Mouse (Mus musculus) embryo, embryonic 10 days (tissue): ENCODE results near the gene Sms.
A peak's percentile ranks its signal among the peaks of the same experiment; 100 is the strongest.

ENCODE experiments used
- DNase-seq: peaks from one replicate; pipeline ENCODE4 v3.0.0-alpha.2; 2015; ENCODE audit warnings: low spot score

The Sms gene

DNA sequence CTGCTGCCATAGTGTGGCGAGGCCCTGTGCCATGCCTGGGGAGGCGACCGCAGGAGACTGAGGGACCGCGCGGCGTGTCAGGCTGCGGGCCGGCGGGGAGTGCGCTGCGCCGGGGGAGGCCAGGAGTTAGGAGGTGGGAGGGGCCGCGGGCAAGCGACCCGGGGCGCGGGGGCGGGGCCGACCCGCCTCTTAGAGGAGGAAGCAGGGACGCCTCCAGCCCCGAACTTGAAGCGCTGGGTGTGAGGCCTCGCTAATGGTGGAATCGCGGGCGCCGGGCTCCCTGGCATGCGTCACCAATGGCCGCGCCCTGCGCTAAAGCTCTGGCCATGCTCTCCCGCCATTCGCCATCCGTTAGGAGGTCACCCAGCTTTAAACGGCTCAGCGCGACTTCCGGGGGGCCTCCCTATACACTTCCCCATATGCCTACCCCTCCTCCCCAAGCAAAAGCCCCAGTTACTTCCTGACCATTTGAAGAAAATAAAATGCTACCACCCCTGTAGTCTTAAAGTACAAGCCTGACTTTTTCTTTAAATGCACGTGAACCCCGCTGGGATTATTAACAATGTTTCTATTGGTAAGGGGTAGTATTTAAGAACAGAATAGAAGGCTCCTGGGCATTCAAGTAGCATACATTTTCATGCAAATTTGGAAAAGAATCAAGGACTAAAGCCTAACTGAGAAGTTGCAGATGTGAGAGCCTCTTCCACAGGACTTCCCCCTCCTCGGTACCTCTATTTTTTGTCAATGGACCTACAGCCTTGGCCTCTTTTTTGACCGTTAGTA is at the start of gene Sms:
Gene Sms (minus strand): TSS at position 344 of the 783 bp plus-strand sequence.
- DNase-seq: peak; percentile 71

DNA sequence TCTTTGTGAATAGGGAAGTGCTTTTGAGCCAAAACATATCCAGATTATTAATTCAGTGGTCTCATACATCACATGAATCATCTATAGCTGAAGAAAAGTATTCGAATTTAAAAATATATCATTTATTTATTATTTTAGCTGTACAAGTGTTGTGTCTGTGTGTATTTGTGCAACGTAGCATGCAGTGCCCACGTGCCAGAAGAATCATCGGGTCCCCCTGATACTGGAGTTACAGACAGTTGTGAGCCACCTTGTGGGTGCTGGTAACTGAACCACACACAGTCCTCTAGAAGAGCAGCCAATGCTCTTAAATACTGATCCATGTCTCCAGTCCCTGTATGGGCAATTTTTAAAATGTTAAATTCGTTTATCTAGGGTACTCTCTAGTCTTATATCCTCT is 14.3 kb upstream of the Sms start:
- no peak for DNase-seq

DNA sequence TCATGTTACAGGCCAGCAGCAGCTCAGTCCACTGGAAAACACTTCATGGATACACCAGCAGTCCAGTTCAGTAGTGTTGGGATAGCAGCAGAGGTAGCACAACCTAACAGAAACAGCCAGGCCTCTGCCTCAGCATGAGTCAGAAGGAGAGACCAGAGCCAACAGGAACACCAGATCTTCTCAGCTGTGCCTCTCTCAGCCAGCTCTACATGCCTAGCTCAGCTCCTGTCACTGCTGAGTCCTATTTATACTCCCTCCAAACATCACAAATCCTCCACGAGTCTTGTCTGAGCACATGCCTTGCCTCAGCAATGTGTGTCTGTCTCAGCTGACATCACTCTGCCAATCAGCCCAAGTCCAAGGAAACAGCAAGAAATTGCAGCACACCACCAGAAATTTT is 12.4 kb upstream of the Sms start:
- DNase-seq: no peak

DNA sequence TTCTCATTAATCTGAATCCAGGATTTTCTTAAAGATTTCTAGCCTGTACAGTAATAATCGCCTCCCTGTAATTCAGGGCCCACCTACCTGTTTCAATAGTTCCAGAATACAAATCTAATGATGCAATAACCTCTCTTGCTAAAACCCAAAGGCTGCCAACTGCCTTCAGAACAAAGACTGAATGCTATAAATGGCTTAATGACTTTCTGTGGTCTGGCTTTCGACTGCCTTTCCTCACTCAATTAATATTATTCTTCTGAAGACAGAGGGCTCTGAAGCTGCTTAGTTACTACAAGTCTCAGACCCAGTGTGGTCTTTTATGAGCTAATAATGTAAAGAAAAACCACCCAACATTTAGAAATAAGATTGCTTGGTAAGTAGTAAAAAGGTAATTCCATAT is 9.8 kb upstream of the Sms start:
- no peak for DNase-seq

DNA sequence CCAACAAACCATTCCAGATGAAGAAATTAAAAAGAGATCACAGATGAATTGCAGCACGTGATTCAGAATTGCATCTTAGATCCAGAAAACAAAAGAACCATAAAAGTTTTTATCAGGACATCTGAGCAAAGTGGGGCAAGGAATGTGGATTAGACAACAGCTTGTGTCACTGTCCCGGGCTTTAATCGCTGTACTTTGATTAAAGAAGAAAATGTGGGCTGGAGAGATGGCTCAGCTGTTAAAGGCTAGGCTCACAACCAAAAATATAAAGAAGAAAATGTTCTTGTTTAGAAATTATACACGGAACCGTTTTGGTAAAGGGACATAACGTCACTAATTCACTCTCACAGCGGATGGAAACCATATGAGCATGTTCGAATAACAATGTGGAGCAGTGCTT is 7.9 kb upstream of the Sms start:
- DNase-seq: no peak

DNA sequence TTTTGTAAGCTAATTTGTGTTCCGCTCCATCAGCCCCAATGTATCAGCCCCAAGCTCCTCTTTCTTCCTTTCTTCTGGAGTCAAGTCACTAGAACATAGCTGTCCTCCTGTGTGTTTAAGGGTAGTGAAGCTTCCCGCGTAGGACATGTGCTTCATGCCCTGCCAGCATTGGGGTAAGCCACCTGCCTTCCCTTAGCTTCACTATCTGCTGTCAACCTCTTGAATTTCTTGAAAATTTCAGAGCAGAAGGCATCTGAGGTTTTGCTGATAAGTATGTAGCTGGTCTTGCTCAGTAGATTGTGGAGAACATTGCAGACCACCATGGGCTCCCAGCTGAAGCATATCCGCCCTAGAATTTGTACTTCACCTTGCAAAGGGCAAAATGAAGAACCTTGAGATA is 1.1 kb upstream of the Sms start:
- no peak for DNase-seq

DNA sequence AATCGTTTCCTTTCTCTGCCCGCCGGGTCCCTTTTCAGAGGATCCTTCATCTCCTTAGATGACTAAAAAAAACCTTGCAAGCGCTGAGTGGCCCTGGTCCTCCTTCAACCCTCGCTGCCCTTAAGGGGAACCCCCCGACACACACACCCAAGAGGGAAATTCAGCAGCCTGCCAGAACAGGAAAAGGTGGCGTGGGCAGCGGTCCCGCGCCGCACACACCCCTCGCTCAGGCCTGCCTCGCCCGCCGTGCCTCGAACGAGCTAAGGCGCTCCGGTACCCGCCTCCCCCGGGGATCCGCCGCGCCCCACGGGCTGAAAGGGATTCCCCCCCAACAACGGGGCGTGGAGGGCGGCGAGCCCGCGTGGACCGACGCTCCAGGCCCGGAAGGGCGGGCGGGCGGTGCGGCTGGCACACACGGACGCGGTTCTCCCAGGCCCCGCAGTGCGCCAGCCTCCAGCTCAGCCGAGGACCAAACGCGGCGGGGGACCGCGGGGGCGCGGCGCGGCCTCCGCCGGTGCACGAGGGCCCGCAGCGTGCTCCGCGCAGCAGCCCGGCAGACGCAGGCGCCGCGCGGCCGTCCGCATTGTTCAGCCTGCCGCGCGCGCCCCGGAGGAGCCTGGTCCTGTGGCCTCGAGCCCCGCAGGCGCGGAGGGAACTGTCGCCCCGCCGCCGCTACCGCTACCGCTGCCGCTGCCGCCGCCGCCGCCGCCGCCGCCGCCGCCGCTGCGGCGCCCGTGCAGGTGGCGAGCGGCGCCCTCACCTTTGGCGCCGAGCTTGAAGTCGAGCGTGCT is 747 bp downstream of the Sms start:
- DNase-seq: peak; percentile 21

DNA sequence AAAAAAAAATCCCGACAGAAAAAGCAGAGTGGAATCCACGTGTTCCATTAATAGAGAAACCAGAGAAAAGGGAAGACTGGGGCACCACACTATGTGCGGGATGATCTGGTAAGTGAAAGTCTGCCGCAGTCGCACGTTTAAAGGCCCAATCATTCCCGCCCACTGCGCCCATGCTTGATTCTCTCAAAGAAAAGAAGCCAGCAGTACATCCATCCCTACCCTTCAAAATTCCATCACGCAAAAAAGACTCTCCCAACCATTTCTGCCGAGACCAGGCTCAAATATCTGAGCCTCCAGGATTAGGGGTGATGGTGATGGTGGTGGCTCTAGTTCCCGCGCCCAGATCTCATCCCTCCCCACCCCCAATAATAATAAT is 1.3 kb downstream of the Sms start:
- DNase-seq: peak; percentile 16

DNA sequence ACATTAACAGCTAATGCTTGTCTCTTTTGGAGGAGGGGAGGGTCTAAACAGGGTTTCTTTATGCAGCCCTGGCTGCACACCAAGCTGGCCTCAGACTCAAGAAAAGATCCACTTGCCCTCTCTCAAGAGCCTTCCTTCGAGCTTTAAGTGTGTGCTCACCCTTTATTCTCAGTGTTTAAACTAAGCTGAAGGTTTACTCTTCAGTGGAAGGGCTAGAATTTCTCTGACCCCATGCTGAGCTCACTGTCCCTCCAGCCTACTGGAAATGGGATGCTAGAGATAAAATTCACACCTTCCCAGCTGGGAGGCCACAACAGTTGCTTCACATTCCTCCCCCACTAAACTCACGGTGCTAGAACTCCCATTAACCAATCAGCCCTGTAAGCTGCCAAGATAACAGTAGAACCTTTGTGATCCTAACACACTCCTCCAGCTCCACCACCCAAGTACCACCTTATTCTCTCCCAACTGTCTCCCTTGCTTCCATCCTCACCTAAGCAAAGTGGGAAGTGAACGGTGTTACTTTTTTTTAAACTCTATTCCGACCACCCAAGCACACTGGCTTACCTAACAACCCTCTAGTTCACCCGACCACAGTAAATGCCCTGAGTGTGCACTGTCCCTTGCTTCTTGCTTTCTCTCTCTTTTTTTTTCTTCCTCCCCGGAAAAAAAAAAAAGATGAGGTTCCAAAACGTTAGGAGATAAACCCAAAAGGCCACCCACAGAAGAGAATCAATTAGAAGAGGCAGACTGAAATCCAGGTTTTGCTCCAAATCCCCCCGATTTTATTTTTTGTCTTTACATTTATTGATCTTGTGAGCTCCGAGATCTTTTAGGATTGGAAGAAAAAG is 2.0 kb downstream of the Sms start:
- DNase-seq: peak; percentile 11

DNA sequence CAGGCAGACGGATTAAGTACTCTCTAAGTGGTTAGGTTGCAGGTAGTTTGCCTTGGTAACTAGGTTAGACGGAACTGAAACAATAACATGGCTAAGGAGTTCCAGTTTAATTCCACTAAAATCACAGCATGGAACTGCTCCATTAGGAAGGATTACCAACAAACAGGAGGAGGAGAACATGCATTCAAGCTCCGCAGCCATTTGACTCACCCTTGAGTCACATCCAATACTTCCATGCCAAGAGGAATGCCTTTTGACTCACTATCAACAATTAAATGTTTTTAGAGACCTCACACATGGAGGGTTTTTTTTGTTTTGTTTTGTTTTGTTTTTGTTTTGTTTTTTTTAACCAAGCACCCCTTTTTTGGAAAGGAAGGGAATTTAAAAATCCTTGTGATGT is 3.3 kb downstream of the Sms start:
- DNase-seq: no peak

DNA sequence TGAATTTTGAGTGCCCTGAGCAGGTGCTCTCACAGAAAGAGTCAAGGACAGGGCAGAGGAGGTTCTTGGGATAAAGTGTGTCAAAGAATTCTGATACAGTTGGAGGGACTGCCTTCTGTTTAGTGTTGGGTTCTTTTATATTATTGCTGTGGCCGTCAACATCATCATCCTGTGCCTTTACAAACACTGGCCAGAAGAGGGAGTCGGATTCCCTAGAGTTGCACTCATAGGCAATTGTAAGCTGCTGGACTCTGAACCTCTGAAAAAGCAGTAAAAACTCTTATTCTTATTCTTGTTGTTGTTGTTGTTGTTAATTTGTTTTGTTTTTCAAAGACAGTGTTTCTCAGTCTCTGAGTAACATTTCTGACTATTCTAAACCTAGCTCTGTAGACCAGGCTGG is 5.3 kb downstream of the Sms start:
- peak; percentile 41 for DNase-seq

DNA sequence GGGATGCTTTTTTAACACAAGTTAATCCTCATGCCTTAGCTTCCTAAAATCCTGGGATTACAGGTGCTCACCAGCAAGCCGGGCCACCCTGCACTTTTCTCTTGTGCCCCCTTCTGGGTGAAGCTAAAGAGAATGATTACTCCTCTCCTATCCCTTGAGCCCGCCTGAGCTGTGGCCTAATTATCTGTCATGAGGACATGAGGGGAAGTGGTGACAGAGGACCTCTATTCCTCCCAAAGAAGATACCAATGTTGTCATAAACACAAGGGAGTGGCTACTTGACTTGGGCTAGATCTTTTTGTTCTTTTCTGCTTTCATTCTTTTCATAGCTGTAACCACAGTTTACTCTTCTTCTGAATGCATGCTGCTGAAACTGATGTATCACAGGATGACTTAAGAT is 9.2 kb downstream of the Sms start:
- DNase-seq: no peak

DNA sequence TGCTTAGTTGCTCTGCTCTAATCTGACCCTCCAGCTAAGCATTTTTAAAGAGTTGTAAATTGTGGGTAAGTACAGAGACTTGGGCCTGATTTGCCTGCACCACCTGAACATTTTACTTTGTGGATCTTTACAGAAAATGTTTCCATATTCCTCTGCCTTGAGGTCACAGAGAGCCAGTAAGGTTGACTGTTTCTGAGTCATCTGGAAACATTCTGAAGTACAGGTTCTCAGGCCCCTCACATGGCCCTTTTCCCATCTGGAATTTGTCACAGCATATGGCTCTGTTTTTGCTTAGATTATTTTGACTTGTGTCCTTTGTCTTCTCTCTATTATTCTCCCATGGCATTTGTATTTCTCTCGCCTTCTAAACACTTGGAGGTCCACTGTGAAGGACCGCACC is 10.2 kb downstream of the Sms start:
- no peak for DNase-seq

DNA sequence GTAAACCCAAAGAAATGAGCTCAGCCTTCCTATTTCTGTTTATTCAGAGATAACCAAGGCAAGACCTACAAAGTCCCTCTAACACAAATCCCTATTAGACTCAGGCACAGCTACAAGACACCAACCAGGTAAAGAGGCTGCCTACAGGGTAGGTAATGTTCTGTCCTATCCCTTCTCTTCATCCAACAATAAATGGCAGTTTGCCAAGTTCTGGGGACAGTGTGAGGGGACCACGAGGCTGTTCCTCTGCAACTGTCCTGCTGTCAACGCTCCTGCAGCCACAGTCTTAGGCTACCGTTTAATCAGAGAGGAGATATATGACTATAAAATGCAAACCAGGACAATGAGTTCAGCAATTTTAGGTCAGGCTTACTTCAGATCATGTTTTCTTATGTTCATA is 14.8 kb downstream of the Sms start:
- no peak for DNase-seq

DNA sequence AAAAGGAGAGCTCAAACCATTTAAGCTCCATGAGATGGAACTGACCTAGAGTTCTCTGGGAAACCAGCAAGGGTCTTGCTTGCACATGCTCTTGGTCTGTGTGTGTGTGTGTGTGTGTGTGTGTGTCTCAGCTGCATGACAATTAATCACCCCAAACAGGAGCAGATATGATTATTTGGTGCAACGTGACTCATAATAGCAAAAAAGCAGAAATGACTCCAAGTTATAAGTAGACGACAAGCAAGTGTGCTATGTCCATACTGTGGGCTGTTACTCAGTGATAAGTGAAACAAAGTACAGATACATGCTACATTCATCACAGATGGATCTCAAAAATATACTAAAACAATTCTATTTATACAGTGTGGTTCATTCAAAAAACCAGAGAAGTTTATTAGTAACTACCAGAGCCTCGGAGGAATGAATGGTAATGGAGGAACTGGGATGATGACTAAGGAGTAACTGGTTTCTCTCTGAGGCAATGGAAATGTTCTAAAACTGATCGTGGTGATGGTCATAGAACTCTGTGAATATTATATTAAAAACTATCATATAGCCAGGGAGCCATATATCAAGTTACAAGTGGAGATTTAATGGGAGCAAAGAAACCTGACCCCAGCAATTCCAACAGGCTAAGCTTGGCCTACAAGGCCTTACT is 15.8 kb downstream of the Sms start:
- no peak for DNase-seq

DNA sequence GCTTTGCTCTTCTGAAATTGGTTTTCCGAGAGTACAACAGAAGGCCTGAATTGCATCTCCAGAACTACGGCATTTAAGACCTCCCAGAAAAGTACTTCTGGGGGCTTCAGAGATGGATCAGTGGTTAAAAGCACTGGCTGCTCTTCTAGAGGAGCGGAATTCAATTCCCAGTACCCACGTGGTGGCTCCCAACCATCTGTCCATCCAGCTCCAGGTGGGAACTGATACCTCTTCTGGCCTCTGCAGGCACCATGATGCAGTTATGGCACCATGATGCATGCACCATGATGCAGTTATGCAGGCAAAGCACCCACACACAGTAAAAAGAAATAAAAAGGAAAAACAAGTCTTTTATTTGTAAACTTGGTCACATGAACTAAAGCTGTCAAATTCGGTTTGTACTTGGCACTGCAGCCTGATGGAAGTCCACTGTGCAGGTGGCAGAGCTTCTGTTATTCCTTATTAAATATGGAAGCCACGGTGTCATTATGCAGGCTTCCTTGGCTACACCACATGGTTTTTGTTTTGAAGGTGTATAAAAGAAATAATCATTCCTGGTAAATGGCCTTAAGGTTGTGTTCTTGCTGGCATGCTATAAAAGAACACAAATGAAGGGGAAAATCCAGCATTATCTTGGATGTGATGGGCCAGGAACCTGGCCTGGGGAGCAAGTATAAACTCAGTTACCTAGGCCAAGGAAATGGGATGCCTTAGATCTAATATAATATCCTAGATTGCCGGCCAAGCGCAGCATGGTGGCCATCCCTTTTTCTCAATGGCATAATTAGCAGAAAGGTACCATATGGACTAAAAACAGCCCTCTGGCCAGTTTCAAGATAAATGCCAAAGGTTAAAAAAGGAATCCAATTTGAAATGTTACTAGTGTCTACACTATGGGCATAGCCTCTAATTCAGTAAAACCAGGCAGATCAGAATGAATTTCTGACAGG is 20.1 kb downstream of the Sms start:
- DNase-seq: no peak

DNA sequence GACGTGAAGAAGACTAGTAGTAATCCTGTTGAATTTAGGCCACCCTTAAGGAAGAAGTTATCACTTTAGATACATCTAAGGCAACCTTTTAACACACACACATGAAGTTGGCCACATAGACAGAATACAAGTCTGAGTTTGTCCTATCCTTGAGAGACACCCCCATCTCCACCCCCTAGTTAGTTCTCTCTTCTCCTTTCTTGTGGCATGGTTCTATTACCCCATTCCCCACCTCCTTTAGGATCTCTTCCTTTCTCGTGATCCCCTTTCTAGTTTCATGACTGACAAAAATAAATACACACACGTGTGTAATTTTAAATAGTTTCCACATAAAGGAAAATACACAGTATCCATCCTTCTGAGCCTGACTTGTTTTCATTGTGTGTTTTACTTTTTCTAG is 23.3 kb downstream of the Sms start:
- DNase-seq: no peak

DNA sequence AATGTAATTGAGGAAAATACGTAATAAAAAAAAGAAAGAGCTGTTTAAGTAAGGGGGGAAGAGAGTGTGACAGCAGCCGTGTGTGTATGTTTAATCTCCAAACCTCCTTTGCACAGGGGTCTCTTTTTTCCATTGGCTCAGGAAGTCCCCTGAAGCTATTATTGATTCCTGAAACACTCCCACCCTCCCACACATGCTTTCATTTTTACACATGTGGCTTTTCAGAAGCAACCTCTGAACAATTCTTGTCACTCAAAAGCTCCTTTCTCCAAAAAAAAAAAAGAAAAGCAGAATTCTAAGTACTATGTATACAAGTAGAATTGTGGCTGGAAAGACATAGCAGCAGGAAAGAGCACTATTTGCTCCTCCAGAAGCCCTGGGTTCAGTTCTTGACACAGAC is 24.0 kb downstream of the Sms start:
- no peak for DNase-seq

DNA sequence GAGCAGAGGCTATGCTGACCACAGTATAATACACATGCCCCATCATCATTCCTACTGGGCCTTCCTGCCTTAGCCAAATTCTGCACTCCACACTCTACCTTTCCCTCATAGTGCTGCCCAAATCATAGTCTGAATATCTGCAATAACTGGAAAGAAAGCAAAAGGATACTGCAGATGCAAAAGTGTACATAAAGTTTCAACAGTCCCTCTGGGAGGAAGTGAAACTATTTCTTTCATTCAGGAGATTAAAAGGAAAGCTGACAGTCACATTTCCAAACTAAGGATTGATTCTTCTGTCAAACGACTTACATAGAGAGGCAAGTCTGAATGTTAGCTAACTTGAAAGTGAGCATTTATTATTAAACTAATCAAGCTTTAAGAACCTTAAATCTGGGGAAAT is 26.1 kb downstream of the Sms start:
- DNase-seq: no peak

DNA sequence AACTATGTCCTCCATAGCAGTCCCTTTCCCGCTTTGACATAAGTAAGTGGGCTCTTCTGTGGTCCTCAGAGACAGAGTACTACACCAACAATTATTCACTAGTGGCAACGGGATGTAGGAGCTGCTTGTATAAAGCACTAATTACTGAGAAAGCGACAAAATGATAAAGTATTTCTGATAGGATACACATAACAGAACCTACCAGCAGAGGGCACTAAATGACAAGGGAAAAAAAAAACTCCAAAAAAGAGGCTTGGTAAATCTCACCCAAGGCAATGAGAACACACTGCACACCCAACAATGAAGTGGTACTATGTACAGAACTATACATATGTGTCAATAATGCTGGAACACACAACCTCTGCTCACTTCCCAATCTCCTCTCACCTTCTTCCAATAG is 29.4 kb downstream of the Sms start:
- peak; percentile 9 for DNase-seq

DNA sequence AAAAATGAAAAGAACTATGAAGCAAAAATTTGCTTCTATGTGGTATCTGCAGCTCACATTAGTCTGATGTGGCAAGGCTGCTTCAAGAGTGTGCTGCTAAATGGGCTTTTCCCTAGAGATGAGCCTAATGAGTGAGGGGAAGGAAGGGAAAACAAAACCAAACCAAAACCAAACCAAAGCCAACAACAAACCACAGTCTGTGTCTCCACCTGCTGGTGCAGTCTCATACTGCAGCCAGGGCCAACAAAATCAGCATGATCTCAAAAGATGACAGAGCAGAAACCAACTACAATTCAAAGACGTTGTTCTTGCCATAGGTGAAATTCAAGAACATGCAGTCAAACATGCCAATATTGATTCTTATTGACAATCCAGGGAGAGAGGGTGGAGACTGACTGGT is 37.7 kb downstream of the Sms start:
- peak; percentile 60 for DNase-seq
